Comparison of ENCODE assay signal across 9 mouse cellular contexts in genomic region chr2:33452140-33452539, GRCm38 (mm10). TPM values are rescaled to one million over a fixed set of nuclear protein-coding genes. Genes with fewer than 3 reads are reported as not detected.
DNase-seq lines count a peak whose midpoint lies in the region; ATAC-seq and TF ChIP-seq lines count a peak whose summit lies in the region.
"Had no signal": no experiment of that assay in that cellular context is flagged by ENCODE, and none has a peak within 500 bp of the region (broad histone marks: within the 10 kb centered on the region; RNA-seq: fewer than 3 reads in every experiment).

No protein-coding gene starts in this region.

- no peak overlapping the region for H3K9ac ChIP-seq in heart, embryonic 15.5 days
- H3K9ac ChIP-seq in lung, embryonic 14.5 days: no peak overlapping the region
- no peak overlapping the region for H3K9ac ChIP-seq in hindbrain, embryonic 11.5 days (ENCODE audit: low read depth, low read length)

- whole genome bisulfite sequencing in heart, embryonic 15.5 days: 13% methylated on average over 4 of the region's 4 CpGs
- 29% methylated on average over 4 of the region's 4 CpGs for WGBS in lung, embryonic 14.5 days
- WGBS in hindbrain, embryonic 11.5 days: 53% methylated on average over 4 of the region's 4 CpGs

- TF ChIP-seq CTCF in G1E (IDR thresholded peaks at IDR 0.05; ENCODE audit: low read depth, low read length): no peak
- TF ChIP-seq CTCF in lung, embryonic 14.5 days (IDR thresholded peaks at IDR 0.05; ENCODE audit: low read depth): no peak

- H3K27ac ChIP-seq in heart, embryonic 15.5 days: 0 out of 2 replicates have a peak overlapping the region, but pooled peaks have one; percentile 4
- 0 out of 2 replicates have a peak overlapping the region, but pooled peaks have one; percentile 46 for H3K27ac ChIP-seq in lung, embryonic 14.5 days (ENCODE audit: low read depth)
- H3K27ac ChIP-seq in hindbrain, embryonic 11.5 days (ENCODE audit: low read depth, low read length): no peak overlapping the region
- H3K27ac ChIP-seq: macrophage had no signal

- ATAC-seq in G1E (ENCODE audit: extremely low read depth, insufficient number of reproducible peaks, low FRiP score, poor library complexity, severe bottlenecking): peak; percentile 54
- ATAC-seq in heart, embryonic 15.5 days (replicated peaks; ENCODE audit: insufficient number of reproducible peaks, insufficient read depth, low FRiP score, low read depth): peak; percentile 61; the same call in 1 of the 2 replicates
- peak; percentile 74 for ATAC-seq in lung, embryonic 14.5 days (ENCODE audit: insufficient read depth)
- no peak for ATAC-seq in hindbrain, embryonic 11.5 days (ENCODE audit: low FRiP score)

- DNase-seq in adrenal gland, adult (ENCODE audit: inconsistent age in 2 of 2, low spot score in 1 of 2): peak; percentile 40 to 82
- DNase-seq in adrenal gland, adult 18-20 months (ENCODE audit: low spot score in 2 of 2): no peak
- peak; percentile 15 for DNase-seq in G1E (ENCODE audit: low spot score)
- DNase-seq in lung, embryonic 14.5 days: peak; percentile 73
- no peak for DNase-seq in hindbrain, embryonic 11.5 days (ENCODE audit: low spot score)
- no peak for DNase-seq in left cerebral cortex, adult 8-10 months (ENCODE audit: low spot score in 2 of 2)
- DNase-seq in layer of hippocampus, postnatal 14 days (ENCODE audit: low spot score in 2 of 2): no peak

- peaks cover 20% of the 10 kb centered on the region for H3K4me1 ChIP-seq in G1E (ENCODE audit: insufficient read depth, low read depth, low read length)
- H3K4me1 ChIP-seq in heart, embryonic 15.5 days (replicated peaks): peaks cover 29% of the 10 kb centered on the region
- no peaks in the 10 kb centered on the region for H3K4me1 ChIP-seq in lung, embryonic 14.5 days (ENCODE audit: insufficient read depth)
- no peaks in the 10 kb centered on the region for H3K4me1 ChIP-seq in hindbrain, embryonic 11.5 days (replicated peaks; ENCODE audit: control insufficient read depth, insufficient read depth, low read length)

- no peaks in the 10 kb centered on the region for H3K9me3 ChIP-seq in G1E (replicated peaks)
- no peaks in the 10 kb centered on the region for H3K9me3 ChIP-seq in heart, embryonic 15.5 days (replicated peaks)
- H3K9me3 ChIP-seq in lung, embryonic 14.5 days (ENCODE audit: low read depth, low read length): no peaks in the 10 kb centered on the region
- H3K9me3 ChIP-seq in hindbrain, embryonic 11.5 days (ENCODE audit: control insufficient read depth, low read length): no peaks in the 10 kb centered on the region

- no peaks in the 10 kb centered on the region for H3K27me3 ChIP-seq in G1E (ENCODE audit: insufficient read depth, low read length)
- no peaks in the 10 kb centered on the region for H3K27me3 ChIP-seq in heart, embryonic 15.5 days
- no peaks in the 10 kb centered on the region for H3K27me3 ChIP-seq in lung, embryonic 14.5 days (ENCODE audit: insufficient read depth, low read length)
- no peaks in the 10 kb centered on the region for H3K27me3 ChIP-seq in hindbrain, embryonic 11.5 days (ENCODE audit: control insufficient read depth, insufficient read depth, low read length)

- H3K4me3 ChIP-seq in G1E (ENCODE audit: low read depth, low read length): no peak overlapping the region
- no peak overlapping the region for H3K4me3 ChIP-seq in heart, embryonic 15.5 days
- no peak overlapping the region for H3K4me3 ChIP-seq in lung, embryonic 14.5 days (ENCODE audit: low read depth, low read length)
- H3K4me3 ChIP-seq in hindbrain, embryonic 11.5 days (ENCODE audit: low read depth, low read length): no peak overlapping the region

- peaks cover 95% of the 10 kb centered on the region for H3K36me3 ChIP-seq in G1E (replicated peaks)
- H3K36me3 ChIP-seq in heart, embryonic 15.5 days: peaks cover 50% of the 10 kb centered on the region
- H3K36me3 ChIP-seq in lung, embryonic 14.5 days (ENCODE audit: insufficient read depth): peaks cover 62% of the 10 kb centered on the region
- peaks cover 7% of the 10 kb centered on the region; the same call in 1 of the 2 replicates for H3K36me3 ChIP-seq in hindbrain, embryonic 11.5 days (ENCODE audit: control insufficient read depth, insufficient read depth, low read length)

- H3K4me2 ChIP-seq in heart, embryonic 15.5 days: no peak overlapping the region
- H3K4me2 ChIP-seq in lung, embryonic 14.5 days: no peak overlapping the region
- H3K4me2 ChIP-seq in hindbrain, embryonic 11.5 days (replicated peaks; ENCODE audit: low read depth, low read length): no peak overlapping the region

RNA-seq across cellular contexts. Expression of gene Zbtb43, which starts 16.2 kb away (rescaled TPM):
- total RNA-seq in adrenal gland, adult 18-20 months (2021): 10 to 100 TPM; 24.3 to 25.1 TPM
- total RNA-seq in G1E (2014; fragmentation: Nextera tagmentation) (13.2 and 17.7 TPM in 2 replicates), G1E (2017) (19.9 and 22.6 TPM in 2 replicates)
- polyA plus RNA-seq in G1E (2012): 2.0 and 3.6 TPM in 2 replicates
- polyA plus RNA-seq in heart, embryonic 15.5 days (2015; fragmentation: Nextera tagmentation; extraction: Ambion mirVana): 12.5 and 12.8 TPM in 2 replicates
- 16.4 and 17.2 TPM in 2 replicates for polyA plus RNA-seq in lung, embryonic 14.5 days (2014; fragmentation: Nextera tagmentation; extraction: Ambion mirVana)
- 24.8 and 31.2 TPM in 2 replicates for polyA plus RNA-seq in hindbrain, embryonic 11.5 days (2014; fragmentation: Nextera tagmentation; extraction: Ambion mirVana)
- 10 to 100 TPM; 23.9 to 30.4 (median 29.1) TPM for total RNA-seq in left cerebral cortex, adult 8-10 months (2022)
- 10 to 100 TPM; 22.0 to 26.3 TPM for total RNA-seq in layer of hippocampus, postnatal 14 days (2021)

RNA-seq across cellular contexts. Expression of gene Zbtb34, which starts 21.0 kb away (rescaled TPM):
- total RNA-seq in adrenal gland, adult 18-20 months (2021): 1 to 10 TPM; 5.6 to 8.2 TPM
- total RNA-seq in G1E (2014; fragmentation: Nextera tagmentation): 46.3 and 57.9 TPM in 2 replicates
- 6.9 and 7.7 TPM in 2 replicates for total RNA-seq in G1E (2017)
- 10.4 and 12.0 TPM in 2 replicates for polyA plus RNA-seq in G1E (2012)
- 3.3 and 4.3 TPM in 2 replicates for polyA plus RNA-seq in heart, embryonic 15.5 days (2015; fragmentation: Nextera tagmentation; extraction: Ambion mirVana)
- 9.6 and 10.8 TPM in 2 replicates for polyA plus RNA-seq in lung, embryonic 14.5 days (2014; fragmentation: Nextera tagmentation; extraction: Ambion mirVana)
- polyA plus RNA-seq in hindbrain, embryonic 11.5 days (2014; fragmentation: Nextera tagmentation; extraction: Ambion mirVana): 8.0 and 8.5 TPM in 2 replicates
- total RNA-seq in left cerebral cortex, adult 8-10 months (2022): 10 to 100 TPM; 22.7 to 30.4 (median 24.4) TPM
- 10 to 100 TPM; 13.7 to 16.1 TPM for total RNA-seq in layer of hippocampus, postnatal 14 days (2021)

Comparison
In these comparisons a context has a peak if more than half of its experiments do, and no peak if none do; other contexts are left out.
1. DNase-seq: peak in adrenal gland, adult (2 of 2), G1E (single experiment) and lung, embryonic 14.5 days (single experiment); none in adrenal gland, adult 18-20 months (0 of 2), hindbrain, embryonic 11.5 days (single experiment), left cerebral cortex, adult 8-10 months (0 of 2) and layer of hippocampus, postnatal 14 days (0 of 2).